Mouse (Mus musculus) naive thymus-derived CD4-positive, alpha-beta T cell, adult 2 months (primary cell): ENCODE measurements around the gene E130114P18Rik.

Experiments used
- DNase-seq: peaks from one replicate; pipeline ENCODE4 v3.0.0-alpha.2; 2011; ENCODE audit warnings: low read depth

Gene E130114P18Rik

GRCm38 (mm10) chr4:97752276-97753010 is 25.4 kb downstream of the E130114P18Rik start:
- DNase-seq: no peak

GRCm38 (mm10) chr4:97751483-97752251 is 26.2 kb downstream of the E130114P18Rik start:
- DNase-seq: peak; percentile 58

GRCm38 (mm10) chr4:97751030-97751482 is 26.8 kb downstream of the E130114P18Rik start:
- DNase-seq: peak; percentile 92

- DNase-seq: no peak
Observed at GRCm38 (mm10) chr4:97750401-97750800, 27.5 kb downstream of the E130114P18Rik start.

- no peak for DNase-seq
Observed at GRCm38 (mm10) chr4:97746106-97746900, 31.6 kb downstream of the E130114P18Rik start.

GRCm38 (mm10) chr4:97745296-97746105 is 32.4 kb downstream of the E130114P18Rik start:
- DNase-seq: peak; percentile 80

GRCm38 (mm10) chr4:97743932-97744331 is 33.9 kb downstream of the E130114P18Rik start:
- no peak for DNase-seq

GRCm38 (mm10) chr4:97733392-97733791 is 44.5 kb downstream of the E130114P18Rik start:
- no peak for DNase-seq

GRCm38 (mm10) chr4:97730416-97730815 is 47.5 kb downstream of the E130114P18Rik start:
- no peak for DNase-seq

- DNase-seq: no peak
Observed at GRCm38 (mm10) chr4:97729999-97730398, 47.9 kb downstream of the E130114P18Rik start.

GRCm38 (mm10) chr4:97728520-97728919 is 49.4 kb downstream of the E130114P18Rik start:
- no peak for DNase-seq

- DNase-seq: no peak
Observed at GRCm38 (mm10) chr4:97723374-97723773, 54.5 kb downstream of the E130114P18Rik start.

- no peak for DNase-seq
Observed at GRCm38 (mm10) chr4:97722666-97723065, 55.2 kb downstream of the E130114P18Rik start.

GRCm38 (mm10) chr4:97714616-97715015 is 63.3 kb downstream of the E130114P18Rik start:
- no peak for DNase-seq

GRCm38 (mm10) chr4:97714101-97714615 is 63.7 kb downstream of the E130114P18Rik start:
- DNase-seq: no peak

- no peak for DNase-seq
Observed at GRCm38 (mm10) chr4:97712547-97712946, 65.3 kb downstream of the E130114P18Rik start.

- no peak for DNase-seq
Observed at GRCm38 (mm10) chr4:97710048-97710765, 67.7 kb downstream of the E130114P18Rik start.

GRCm38 (mm10) chr4:97707373-97708152 is 70.3 kb downstream of the E130114P18Rik start:
- DNase-seq: no peak
